Mouse (Mus musculus): Measurements from ENCODE around the gene Dand5. TPM values are rescaled to one million over a fixed set of nuclear protein-coding genes. Genes with fewer than 3 reads are reported as not detected.

The Dand5 gene
- polyA plus RNA-seq, 1 experiment from 2014 or later: 7.1 TPM

GRCm38 (mm10) chr8:84789855-84790486 is 32.7 kb downstream of the Dand5 start:
- H3K36me3 ChIP-seq (ENCODE audit: control insufficient read depth, insufficient read depth, low read length): no peaks in the 10 kb centered on the region
- H3K9me3 ChIP-seq (ENCODE audit: control insufficient read depth, low read length): no peaks in the 10 kb centered on the region
- DNase-seq (ENCODE audit: low spot score): no peak
- H3K9ac ChIP-seq (ENCODE audit: low read depth, low read length): no peak overlapping the region
- no peak for ATAC-seq (ENCODE audit: low FRiP score)
- H3K27ac ChIP-seq (ENCODE audit: low read depth, low read length): no peak overlapping the region
- no peak overlapping the region for H3K4me2 ChIP-seq (replicated peaks; ENCODE audit: low read depth, low read length)
- no peaks in the 10 kb centered on the region for H3K4me1 ChIP-seq (replicated peaks; ENCODE audit: control insufficient read depth, insufficient read depth, low read length)
- peaks cover 93% of the 10 kb centered on the region for H3K27me3 ChIP-seq (ENCODE audit: control insufficient read depth, insufficient read depth, low read length)
- no peak overlapping the region for H3K4me3 ChIP-seq (ENCODE audit: low read depth, low read length)
- WGBS: 77% methylated on average over 9 of the region's 9 CpGs

GRCm38 (mm10) chr8:84789345-84789744 is 33.3 kb downstream of the Dand5 start:
- ATAC-seq (ENCODE audit: low FRiP score): no peak
- DNase-seq (ENCODE audit: low spot score): no peak
- no peak overlapping the region for H3K27ac ChIP-seq (ENCODE audit: low read depth, low read length)
- H3K9ac ChIP-seq (ENCODE audit: low read depth, low read length): no peak overlapping the region
- no peak overlapping the region for H3K4me3 ChIP-seq (ENCODE audit: low read depth, low read length)
- H3K27me3 ChIP-seq (ENCODE audit: control insufficient read depth, insufficient read depth, low read length): peaks cover 95% of the 10 kb centered on the region
- no peak overlapping the region for H3K4me2 ChIP-seq (replicated peaks; ENCODE audit: low read depth, low read length)
- WGBS: 50% methylated on average over 5 of the region's 5 CpGs
- H3K36me3 ChIP-seq (ENCODE audit: control insufficient read depth, insufficient read depth, low read length): no peaks in the 10 kb centered on the region
- H3K9me3 ChIP-seq (ENCODE audit: control insufficient read depth, low read length): no peaks in the 10 kb centered on the region
- no peaks in the 10 kb centered on the region for H3K4me1 ChIP-seq (replicated peaks; ENCODE audit: control insufficient read depth, insufficient read depth, low read length)

- ATAC-seq (ENCODE audit: low FRiP score): no peak
These were observed 33.7 kb downstream of the Dand5 start for GRCm38 (mm10) chr8:84788896-84789295.

GRCm38 (mm10) chr8:84787523-84788302 is 34.9 kb downstream of the Dand5 start:
- Histone ChIP-seq H3K4me2 (replicated peaks; ENCODE audit: low read depth, low read length) (no peak overlapping the region), H3K4me1 (replicated peaks; ENCODE audit: control insufficient read depth, insufficient read depth, low read length) (no peaks in the 10 kb centered on the region), H3K9me3 (ENCODE audit: control insufficient read depth, low read length) (no peaks in the 10 kb centered on the region), H3K27me3 (ENCODE audit: control insufficient read depth, insufficient read depth, low read length) (peaks cover 96% of the 10 kb centered on the region), H3K9ac (ENCODE audit: low read depth, low read length) (no peak overlapping the region), H3K27ac (ENCODE audit: low read depth, low read length) (no peak overlapping the region), H3K4me3 (ENCODE audit: low read depth, low read length) (no peak overlapping the region), H3K36me3 (ENCODE audit: control insufficient read depth, insufficient read depth, low read length) (no peaks in the 10 kb centered on the region)
- ATAC-seq (ENCODE audit: low FRiP score) (no peak), DNase-seq (ENCODE audit: low spot score) (peak; percentile 34)
- WGBS: 4% methylated on average over 14 of the region's 14 CpGs

More at GRCm38 (mm10) chr8:84788896-84789295, 33.7 kb downstream of the Dand5 start:
- H3K4me2 ChIP-seq (replicated peaks; ENCODE audit: low read depth, low read length): no peak overlapping the region
- H3K4me1 ChIP-seq (replicated peaks; ENCODE audit: control insufficient read depth, insufficient read depth, low read length): no peaks in the 10 kb centered on the region
- H3K27me3 ChIP-seq (ENCODE audit: control insufficient read depth, insufficient read depth, low read length): peaks cover 96% of the 10 kb centered on the region
- H3K9ac ChIP-seq (ENCODE audit: low read depth, low read length): no peak overlapping the region
- H3K4me3 ChIP-seq (ENCODE audit: low read depth, low read length): no peak overlapping the region
- H3K9me3 ChIP-seq (ENCODE audit: control insufficient read depth, low read length): no peaks in the 10 kb centered on the region
- no peak overlapping the region for H3K27ac ChIP-seq (ENCODE audit: low read depth, low read length)
- no peaks in the 10 kb centered on the region for H3K36me3 ChIP-seq (ENCODE audit: control insufficient read depth, insufficient read depth, low read length)
- peak; percentile 19 for DNase-seq (ENCODE audit: low spot score)
- WGBS: 13% methylated on average over 11 of the region's 11 CpGs

GRCm38 (mm10) chr8:84786801-84787467 is 35.7 kb downstream of the Dand5 start:
- Histone ChIP-seq H3K36me3 (ENCODE audit: control insufficient read depth, insufficient read depth, low read length) (no peaks in the 10 kb centered on the region), H3K4me1 (replicated peaks; ENCODE audit: control insufficient read depth, insufficient read depth, low read length) (no peaks in the 10 kb centered on the region), H3K9me3 (ENCODE audit: control insufficient read depth, low read length) (no peaks in the 10 kb centered on the region), H3K27me3 (ENCODE audit: control insufficient read depth, insufficient read depth, low read length) (peaks cover 97% of the 10 kb centered on the region), H3K27ac (ENCODE audit: low read depth, low read length) (no peak overlapping the region), H3K4me2 (replicated peaks; ENCODE audit: low read depth, low read length) (no peak overlapping the region), H3K9ac (ENCODE audit: low read depth, low read length) (no peak overlapping the region), H3K4me3 (ENCODE audit: low read depth, low read length) (no peak overlapping the region)
- 2% methylated on average over 11 of the region's 11 CpGs for WGBS
- no peak for ATAC-seq (ENCODE audit: low FRiP score)
- DNase-seq (ENCODE audit: low spot score): peak; percentile 48

GRCm38 (mm10) chr8:84785756-84786677 is 36.6 kb downstream of the Dand5 start:
- DNase-seq (ENCODE audit: low spot score): peak; percentile 58

GRCm38 (mm10) chr8:84785506-84785755 is 37.2 kb downstream of the Dand5 start:
- no peak overlapping the region for H3K9ac ChIP-seq (ENCODE audit: low read depth, low read length)
- H3K36me3 ChIP-seq (ENCODE audit: control insufficient read depth, insufficient read depth, low read length): no peaks in the 10 kb centered on the region
- no peak overlapping the region for H3K4me3 ChIP-seq (ENCODE audit: low read depth, low read length)
- no peak for DNase-seq (ENCODE audit: low spot score)
- no peaks in the 10 kb centered on the region for H3K9me3 ChIP-seq (ENCODE audit: control insufficient read depth, low read length)
- peaks cover 99% of the 10 kb centered on the region for H3K27me3 ChIP-seq (ENCODE audit: control insufficient read depth, insufficient read depth, low read length)
- H3K4me1 ChIP-seq (replicated peaks; ENCODE audit: control insufficient read depth, insufficient read depth, low read length): no peaks in the 10 kb centered on the region
- no peak overlapping the region for H3K4me2 ChIP-seq (replicated peaks; ENCODE audit: low read depth, low read length)
- no peak overlapping the region for H3K27ac ChIP-seq (ENCODE audit: low read depth, low read length)
- WGBS: under 1% methylated on average over 11 of the region's 11 CpGs
- ATAC-seq (ENCODE audit: low FRiP score): no peak

More at GRCm38 (mm10) chr8:84785756-84786677, 36.6 kb downstream of the Dand5 start:
- Histone ChIP-seq H3K9ac (ENCODE audit: low read depth, low read length) (no peak overlapping the region), H3K4me3 (ENCODE audit: low read depth, low read length) (no peak overlapping the region), H3K4me1 (replicated peaks; ENCODE audit: control insufficient read depth, insufficient read depth, low read length) (no peaks in the 10 kb centered on the region), H3K27ac (ENCODE audit: low read depth, low read length) (no peak overlapping the region), H3K4me2 (replicated peaks; ENCODE audit: low read depth, low read length) (no peak overlapping the region), H3K36me3 (ENCODE audit: control insufficient read depth, insufficient read depth, low read length) (no peaks in the 10 kb centered on the region), H3K27me3 (ENCODE audit: control insufficient read depth, insufficient read depth, low read length) (peaks cover 99% of the 10 kb centered on the region), H3K9me3 (ENCODE audit: control insufficient read depth, low read length) (no peaks in the 10 kb centered on the region)
- ATAC-seq (ENCODE audit: low FRiP score): no peak
- WGBS: under 1% methylated on average over 38 of the region's 38 CpGs

- no peak overlapping the region for H3K9ac ChIP-seq (ENCODE audit: low read depth, low read length)
- under 1% methylated on average over 47 of the region's 48 CpGs for WGBS
- peak; percentile 58 for DNase-seq (ENCODE audit: low spot score)
- H3K27ac ChIP-seq (ENCODE audit: low read depth, low read length): no peak overlapping the region
- ATAC-seq (ENCODE audit: low FRiP score): no peak
- no peaks in the 10 kb centered on the region for H3K36me3 ChIP-seq (ENCODE audit: control insufficient read depth, insufficient read depth, low read length)
- no peaks in the 10 kb centered on the region for H3K9me3 ChIP-seq (ENCODE audit: control insufficient read depth, low read length)
- H3K4me1 ChIP-seq (replicated peaks; ENCODE audit: control insufficient read depth, insufficient read depth, low read length): no peaks in the 10 kb centered on the region
- peaks cover 99% of the 10 kb centered on the region for H3K27me3 ChIP-seq (ENCODE audit: control insufficient read depth, insufficient read depth, low read length)
- H3K4me3 ChIP-seq (ENCODE audit: low read depth, low read length): no peak overlapping the region
- H3K4me2 ChIP-seq (replicated peaks; ENCODE audit: low read depth, low read length): no peak overlapping the region
These were observed 37.7 kb downstream of the Dand5 start for GRCm38 (mm10) chr8:84784681-84785505.
